In the genomic region with DNA sequence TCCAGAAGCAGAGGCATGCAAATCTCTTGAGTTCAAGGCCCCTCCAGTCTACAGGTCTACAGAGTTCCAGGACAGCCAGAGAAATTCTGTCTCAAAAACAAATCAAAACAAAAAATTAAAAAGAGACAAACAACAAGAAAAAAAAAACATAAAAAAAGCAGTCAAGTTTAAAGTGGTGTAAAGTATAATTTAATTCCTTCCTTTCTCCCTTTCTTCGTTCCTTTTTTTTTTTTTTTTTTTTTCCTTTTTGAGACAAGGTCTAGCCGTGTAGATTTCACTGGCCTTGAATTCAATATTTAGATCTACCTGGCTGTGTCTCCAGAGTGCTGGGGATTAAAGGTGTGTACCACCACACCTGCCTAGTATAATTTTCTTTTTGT, we compare ENCODE assay signal across 9 mouse cellular contexts. TPM values are rescaled to one million over a fixed set of nuclear protein-coding genes. Genes with fewer than 3 reads are reported as not detected.
DNase-seq lines count a peak whose midpoint lies in the region; ATAC-seq and TF ChIP-seq lines count a peak whose summit lies in the region.
"Had no signal": no experiment of that assay in that cellular context is flagged by ENCODE, and none has a peak within 500 bp of the region (broad histone marks: within the 10 kb centered on the region; RNA-seq: fewer than 3 reads in every experiment).

No protein-coding gene starts in this region.

- H3K27me3 ChIP-seq in heart, adult 2 months (ENCODE audit: control insufficient read depth, insufficient read depth, low read length): no peaks in the 10 kb centered on the region
- H3K27me3 ChIP-seq in midbrain, embryonic 10.5 days (ENCODE audit: low read depth, poor library complexity, severe bottlenecking): no peaks in the 10 kb centered on the region
- no peaks in the 10 kb centered on the region for H3K27me3 ChIP-seq in midbrain, embryonic 11.5 days (ENCODE audit: control insufficient read depth, insufficient read depth, low read length)
- no peaks in the 10 kb centered on the region for H3K27me3 ChIP-seq in limb, embryonic 12.5 days
- H3K27me3 ChIP-seq in stomach, embryonic 14.5 days (ENCODE audit: control insufficient read depth, insufficient read depth, low read length): no peaks in the 10 kb centered on the region

- H3K4me2 ChIP-seq in midbrain, embryonic 11.5 days: no peak overlapping the region
- peak overlapping the region; percentile 81 for H3K4me2 ChIP-seq in limb, embryonic 12.5 days
- peak overlapping the region; percentile 68 for H3K4me2 ChIP-seq in stomach, embryonic 14.5 days (replicated peaks; ENCODE audit: low read depth, low read length)

- TF ChIP-seq POLR2A in heart, adult 2 months (IDR thresholded peaks at IDR 0.05; ENCODE audit: insufficient read depth, low read depth, low read length): no peak

- no peak for TF ChIP-seq CTCF in heart, adult 2 months (IDR thresholded peaks at IDR 0.05)

- peak overlapping the region; percentile 83 for H3K9ac ChIP-seq in heart, adult 2 months (ENCODE audit: low read depth, low read length)
- H3K9ac ChIP-seq in midbrain, embryonic 11.5 days (ENCODE audit: low read length): no peak overlapping the region
- no peak overlapping the region for H3K9ac ChIP-seq in limb, embryonic 12.5 days (replicated peaks)
- no peak overlapping the region for H3K9ac ChIP-seq in stomach, embryonic 14.5 days (replicated peaks; ENCODE audit: low read depth, low read length)

- WGBS in heart, adult 2 months: 49% methylated on average over 2 of the region's 2 CpGs
- 53% methylated on average over 2 of the region's 2 CpGs for WGBS in midbrain, embryonic 10.5 days
- WGBS in midbrain, embryonic 11.5 days: 55% methylated on average over 2 of the region's 2 CpGs
- WGBS in limb, embryonic 12.5 days: 71% methylated on average over 2 of the region's 2 CpGs
- WGBS in stomach, embryonic 14.5 days: 64% methylated on average over 2 of the region's 2 CpGs

- H3K36me3 ChIP-seq in heart, adult 2 months (ENCODE audit: control insufficient read depth, insufficient read depth, low read length): peaks cover 3% of the 10 kb centered on the region; the same call in 1 of the 2 replicates
- H3K36me3 ChIP-seq in midbrain, embryonic 10.5 days: 0 out of 2 replicates have a peak, but pooled peaks cover 6% of the 10 kb centered on the region
- H3K36me3 ChIP-seq in midbrain, embryonic 11.5 days (ENCODE audit: control insufficient read depth, insufficient read depth, low read length): no peaks in the 10 kb centered on the region
- H3K36me3 ChIP-seq in limb, embryonic 12.5 days: peaks cover 4% of the 10 kb centered on the region; the same call in 1 of the 2 replicates
- no peaks in the 10 kb centered on the region for H3K36me3 ChIP-seq in stomach, embryonic 14.5 days (ENCODE audit: control insufficient read depth, insufficient read depth, low read length)

- DNase-seq in heart, adult 2 months: no peak
- DNase-seq in heart, adult 8-10 months (ENCODE audit: low spot score): no peak
- no peak for DNase-seq in midbrain, embryonic 10.5 days (ENCODE audit: low spot score)
- DNase-seq in midbrain, embryonic 11.5 days (ENCODE audit: low spot score, missing footprints): no peak
- no peak for DNase-seq in layer of hippocampus, adult 9-11 months
- DNase-seq in right cerebral cortex, postnatal 25 days: no peak
- DNase-seq: gastrocnemius, postnatal 10 days had no signal

- ATAC-seq in midbrain, embryonic 11.5 days (ENCODE audit: low FRiP score): no peak
- ATAC-seq in limb, embryonic 12.5 days (ENCODE audit: insufficient number of reproducible peaks, insufficient read depth, low FRiP score, low TSS enrichment, low read depth): no peak
- ATAC-seq in stomach, embryonic 14.5 days (ENCODE audit: insufficient number of reproducible peaks, insufficient read depth, low FRiP score, low read depth): no peak

- no peaks in the 10 kb centered on the region for H3K79me2 ChIP-seq in heart, adult 2 months (replicated peaks; ENCODE audit: control insufficient read depth, insufficient read depth, low read length)

- H3K9me3 ChIP-seq in midbrain, embryonic 10.5 days (replicated peaks): no peaks in the 10 kb centered on the region
- H3K9me3 ChIP-seq in midbrain, embryonic 11.5 days (ENCODE audit: control insufficient read depth, low read length): no peaks in the 10 kb centered on the region
- H3K9me3 ChIP-seq in limb, embryonic 12.5 days: no peaks in the 10 kb centered on the region
- H3K9me3 ChIP-seq in stomach, embryonic 14.5 days (ENCODE audit: control insufficient read depth, low read depth, low read length): no peaks in the 10 kb centered on the region

- intact Hi-C loops in heart, adult 2 months (cut with DNase I): no loop called here

- H3K27ac ChIP-seq in heart, adult 2 months: peak overlapping the region; percentile 82
- H3K27ac ChIP-seq in midbrain, embryonic 10.5 days (replicated peaks): no peak overlapping the region
- no peak overlapping the region for H3K27ac ChIP-seq in midbrain, embryonic 11.5 days (ENCODE audit: low read depth, low read length)
- no peak overlapping the region for H3K27ac ChIP-seq in limb, embryonic 12.5 days
- H3K27ac ChIP-seq in stomach, embryonic 14.5 days (ENCODE audit: low read length): no peak overlapping the region

- H3K4me1 ChIP-seq in heart, adult 2 months (ENCODE audit: control insufficient read depth, insufficient read depth, low read length): no peaks in the 10 kb centered on the region; the same call in 1 of the 2 replicates
- peaks cover 22% of the 10 kb centered on the region for H3K4me1 ChIP-seq in midbrain, embryonic 10.5 days
- H3K4me1 ChIP-seq in midbrain, embryonic 11.5 days (ENCODE audit: control insufficient read depth, insufficient read depth, low read length): peaks cover 13% of the 10 kb centered on the region
- peaks cover 17% of the 10 kb centered on the region for H3K4me1 ChIP-seq in limb, embryonic 12.5 days (replicated peaks)
- peaks cover 7% of the 10 kb centered on the region; the same call in 1 of the 2 replicates for H3K4me1 ChIP-seq in stomach, embryonic 14.5 days (ENCODE audit: control insufficient read depth, insufficient read depth, low read length)

- H3K4me3 ChIP-seq in heart, adult 2 months: peak overlapping the region; percentile 71
- peak overlapping the region; percentile 98; the same call in 1 of the 2 replicates for H3K4me3 ChIP-seq in midbrain, embryonic 10.5 days
- H3K4me3 ChIP-seq in midbrain, embryonic 11.5 days (ENCODE audit: low read depth, low read length): no peak overlapping the region
- no peak overlapping the region for H3K4me3 ChIP-seq in limb, embryonic 12.5 days (replicated peaks)
- 0 out of 2 replicates have a peak overlapping the region, but pooled peaks have one; percentile 96 for H3K4me3 ChIP-seq in stomach, embryonic 14.5 days (ENCODE audit: low read depth, low read length)

- no peak for TF ChIP-seq EP300 in heart, adult 2 months (IDR thresholded peaks at IDR 0.05; ENCODE audit: insufficient read depth, low read depth, low read length)

RNA-seq across cellular contexts. Expression of a gene that starts 1.4 kb away (rescaled TPM):
- 10 to 100 TPM; 17.8 to 18.8 TPM for total RNA-seq in heart, adult 2 months (2021)
- 2.8 and 4.9 TPM in 2 replicates for polyA plus RNA-seq in heart, adult 2 months (2012; rRNA removed)
- total RNA-seq in heart, adult 8-10 months (2022): 10 to 100 TPM; 18.0 to 18.6 (median 18.4) TPM
- polyA plus RNA-seq in midbrain, embryonic 10.5 days (2016; fragmentation: Nextera tagmentation; extraction: Ambion mirVana): 15.6 and 18.0 TPM in 2 replicates
- 24.5 and 24.6 TPM in 2 replicates for polyA plus RNA-seq in midbrain, embryonic 11.5 days (2014; fragmentation: Nextera tagmentation; extraction: Ambion mirVana)
- 29.5 and 29.9 TPM in 2 replicates for polyA plus RNA-seq in limb, embryonic 12.5 days (2016; fragmentation: Nextera tagmentation; extraction: Ambion mirVana)
- polyA plus RNA-seq in stomach, embryonic 14.5 days (2014; fragmentation: Nextera tagmentation; extraction: Ambion mirVana): 26.9 and 28.5 TPM in 2 replicates

Comparison
In these comparisons a context has a peak if more than half of its experiments do, and no peak if none do; other contexts are left out.
1. H3K4me3 ChIP-seq: peak in heart, adult 2 months (single experiment), midbrain, embryonic 10.5 days (single experiment) and stomach, embryonic 14.5 days (single experiment); none in midbrain, embryonic 11.5 days (single experiment) and limb, embryonic 12.5 days (single experiment).